Mouse (Mus musculus): Measurements from ENCODE around the gene Vangl1.

DNA sequence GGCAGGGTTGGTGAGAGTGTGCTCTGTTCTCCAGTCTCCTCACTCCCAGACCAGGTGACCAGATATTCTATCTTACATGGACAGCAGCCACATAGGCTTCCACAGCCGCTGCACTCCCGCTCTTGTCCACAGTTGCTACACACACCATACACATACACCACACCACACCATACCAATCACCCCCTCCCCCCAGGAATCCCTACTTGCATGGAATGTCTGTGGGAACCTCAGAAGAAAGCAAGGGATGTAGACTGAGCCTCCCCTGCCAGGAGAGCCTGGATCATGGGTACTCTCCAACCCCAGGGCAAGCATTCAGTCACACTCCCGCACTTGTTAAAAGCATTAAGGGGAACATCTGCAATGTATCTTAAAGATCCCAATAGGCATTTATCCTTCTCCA is 48.4 kb upstream of the Vangl1 start:
- TF ChIP-seq CTCF (IDR thresholded peaks at IDR 0.05; ENCODE audit: control insufficient read depth, insufficient read depth, low read length) (no peak), POLR2A (IDR thresholded peaks at IDR 0.05; ENCODE audit: borderline replicate concordance, control insufficient read depth, low read depth, low read length) (no peak)

All from bone marrow, adult 2 months (tissue).